Comparison of ENCODE assay signal across 23 mouse cellular contexts in genomic region chr9:61856686-61857085, GRCm38 (mm10). TPM values are rescaled to one million over a fixed set of nuclear protein-coding genes. Genes with fewer than 3 reads are reported as not detected.
DNase-seq lines count a peak whose midpoint lies in the region; ATAC-seq lines count a peak whose summit lies in the region.
"Had no signal": no experiment of that assay in that cellular context is flagged by ENCODE, and none has a peak within 500 bp of the region (broad histone marks: within the 10 kb centered on the region; RNA-seq: fewer than 3 reads in every experiment).

No protein-coding gene starts in this region.

- no peak overlapping the region for H3K9ac ChIP-seq in forebrain, embryonic 15.5 days (replicated peaks)
- H3K9ac ChIP-seq: forebrain, embryonic 13.5 days; heart, embryonic 15.5 days; hindbrain, embryonic 13.5 days had no signal

- no peaks in the 10 kb centered on the region for H3K36me3 ChIP-seq in forebrain, embryonic 15.5 days
- H3K36me3 ChIP-seq: embryonic facial prominence, embryonic 10.5 days; G1E; heart, embryonic 10.5 days; heart, embryonic 15.5 days; hindbrain, embryonic 13.5 days had no signal

- no peak overlapping the region for H3K27ac ChIP-seq in forebrain, embryonic 15.5 days (replicated peaks)
- H3K27ac ChIP-seq: embryonic facial prominence, embryonic 10.5 days; forebrain, embryonic 13.5 days; gastrocnemius, adult 2 months; heart, embryonic 10.5 days; heart, embryonic 15.5 days; hindbrain, embryonic 13.5 days had no signal

- 86% methylated on average over 1 of the region's 1 CpGs for WGBS in forebrain, embryonic 15.5 days

- H3K27me3 ChIP-seq in forebrain, embryonic 15.5 days, result no peaks in the 10 kb centered on the region
- H3K27me3 ChIP-seq: hindbrain, embryonic 13.5 days had no signal

- no peak for ATAC-seq in cerebellum, adult (ENCODE audit: insufficient number of reproducible peaks, low FRiP score, low TSS enrichment)
- ATAC-seq in forebrain, embryonic 15.5 days (replicated peaks), result no peak
- ATAC-seq: CD4-positive, CD25-positive, alpha-beta regulatory T cell, adult 4 months; forebrain, embryonic 13.5 days; intestine, embryonic 16.5 days had no signal

- H3K4me2 ChIP-seq in forebrain, embryonic 15.5 days (replicated peaks), result no peak overlapping the region
- H3K4me2 ChIP-seq: forebrain, embryonic 13.5 days; heart, embryonic 15.5 days; hindbrain, embryonic 13.5 days had no signal

- H3K9me3 ChIP-seq in forebrain, embryonic 15.5 days, result no peaks in the 10 kb centered on the region
- H3K9me3 ChIP-seq: embryonic facial prominence, embryonic 10.5 days; forebrain, embryonic 13.5 days; G1E; heart, embryonic 10.5 days; heart, embryonic 15.5 days; hindbrain, embryonic 13.5 days had no signal

- peak; percentile 13 for DNase-seq in cerebellum, adult 11 months
- peak; percentile 48 for DNase-seq in brain, adult 2 months (ENCODE audit: low read depth, low spot score)
- DNase-seq in cerebellum, adult 8-10 months, result peak; percentile 24
- DNase-seq in cerebellum, postnatal 14 days, result peak; percentile 31 to 70
- no peak for DNase-seq in embryo, embryonic 9.5 days (ENCODE audit: extremely low spot score)
- DNase-seq in adipocyte (ENCODE audit: low spot score), result no peak
- DNase-seq: adrenal gland, postnatal 10 days; B cell, adult 2 months; gastrocnemius, adult 2 months; gastrocnemius, postnatal 36 days; heart, adult 11 months; heart, postnatal 14 days; kidney, adult 2 months had no signal

- H3K4me1 ChIP-seq in forebrain, embryonic 15.5 days, result peaks cover 25% of the 10 kb centered on the region

- no peak overlapping the region for H3K4me3 ChIP-seq in forebrain, embryonic 15.5 days
- H3K4me3 ChIP-seq: embryonic facial prominence, embryonic 10.5 days; forebrain, embryonic 13.5 days; gastrocnemius, adult 2 months; heart, embryonic 10.5 days; heart, embryonic 15.5 days; hindbrain, embryonic 13.5 days had no signal

RNA-seq across cellular contexts. Expression of gene Rplp1, which starts 57.7 kb away (rescaled TPM):
- polyA plus RNA-seq in forebrain, embryonic 15.5 days (2015; fragmentation: Nextera tagmentation; extraction: Ambion mirVana), result 859 and 881 TPM in 2 replicates

Comparison
In these comparisons a context has a peak if more than half of its experiments do, and no peak if none do; other contexts are left out.
1. DNase-seq: peak in cerebellum, adult 11 months (single experiment), brain, adult 2 months (single experiment), cerebellum, adult 8-10 months (single experiment) and cerebellum, postnatal 14 days (2 of 2); none in embryo, embryonic 9.5 days (single experiment) and adipocyte (single experiment).